Mouse (Mus musculus): Measurements from ENCODE around the gene Dydc2. TPM values are rescaled to one million over a fixed set of nuclear protein-coding genes. Genes with fewer than 3 reads are reported as not detected.

Dydc2 gene
- polyA plus RNA-seq, 1 experiment: 0.27 TPM

- no peaks in the 10 kb centered on the region for H3K4me1 ChIP-seq (ENCODE audit: control insufficient read depth, insufficient read depth, low read length)
- TF ChIP-seq POLR2A (IDR thresholded peaks at IDR 0.05; ENCODE audit: extremely low read depth, insufficient read depth, low read length): no peak
- TF ChIP-seq CTCF (IDR thresholded peaks at IDR 0.05; ENCODE audit: extremely low read depth, insufficient read depth, low read length): no peak
- no peak overlapping the region for H3K4me3 ChIP-seq (ENCODE audit: insufficient read depth, low read length)
These were observed 47.8 kb downstream of the Dydc2 start for GRCm38 (mm10) chr14:41021246-41021645.

GRCm38 (mm10) chr14:41017460-41017859 is 51.5 kb downstream of the Dydc2 start:
- H3K4me3 ChIP-seq (ENCODE audit: insufficient read depth, low read length): no peak overlapping the region
- no peak for TF ChIP-seq CTCF (IDR thresholded peaks at IDR 0.05; ENCODE audit: extremely low read depth, insufficient read depth, low read length)
- TF ChIP-seq POLR2A (IDR thresholded peaks at IDR 0.05; ENCODE audit: extremely low read depth, insufficient read depth, low read length): no peak

More at GRCm38 (mm10) chr14:41021246-41021645, 47.8 kb downstream of the Dydc2 start:
- H3K27ac ChIP-seq (ENCODE audit: insufficient read depth, low read length): no peak overlapping the region

DNA sequence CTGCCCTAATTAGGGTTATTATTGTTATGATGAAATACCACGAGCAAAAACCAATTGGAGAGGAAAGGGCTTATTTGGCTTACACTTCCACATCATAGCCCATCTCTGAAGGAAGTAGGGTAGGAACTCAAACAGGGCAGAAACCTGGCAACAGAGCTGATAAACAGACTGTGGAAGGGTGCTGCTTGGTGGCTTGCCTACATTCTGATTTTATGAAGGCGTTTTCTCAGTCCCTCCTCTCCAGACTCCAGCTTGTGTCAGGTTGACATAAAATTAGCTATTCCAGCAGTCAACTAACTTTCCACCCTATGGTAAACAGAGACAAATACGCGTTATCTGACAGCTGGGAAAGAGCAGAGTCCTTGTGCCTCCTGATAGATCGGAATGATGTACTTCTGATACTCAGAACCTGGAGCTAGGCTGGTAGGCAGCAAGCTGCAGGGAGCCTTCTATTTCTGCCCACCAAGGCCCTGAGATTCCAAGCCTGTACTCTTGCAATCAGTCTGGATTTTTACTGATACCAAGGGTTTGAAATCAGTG is 54.2 kb downstream of the Dydc2 start:
- H3K4me1 ChIP-seq (ENCODE audit: control insufficient read depth, insufficient read depth, low read length): peaks cover 5% of the 10 kb centered on the region; the same call in 1 of the 2 replicates
- no peak overlapping the region for H3K4me3 ChIP-seq (ENCODE audit: insufficient read depth, low read length)
- 0 out of 2 replicates have a peak overlapping the region, but pooled peaks have one; percentile 57 for H3K27ac ChIP-seq (ENCODE audit: insufficient read depth, low read length)
- TF ChIP-seq POLR2A (IDR thresholded peaks at IDR 0.05; ENCODE audit: extremely low read depth, insufficient read depth, low read length) (no peak), CTCF (IDR thresholded peaks at IDR 0.05; ENCODE audit: extremely low read depth, insufficient read depth, low read length) (no peak)

More at GRCm38 (mm10) chr14:41017460-41017859, 51.5 kb downstream of the Dydc2 start:
- H3K4me1 ChIP-seq (ENCODE audit: control insufficient read depth, insufficient read depth, low read length): peaks cover 3% of the 10 kb centered on the region; the same call in 1 of the 2 replicates
- no peak overlapping the region for H3K27ac ChIP-seq (ENCODE audit: insufficient read depth, low read length)

- peaks cover 5% of the 10 kb centered on the region; the same call in 1 of the 2 replicates for H3K4me1 ChIP-seq (ENCODE audit: control insufficient read depth, insufficient read depth, low read length)
- peak within 1 kb of the TSS; percentile 44 for H3K27ac ChIP-seq (ENCODE audit: insufficient read depth, low read length)
- peak within 1 kb of the TSS; percentile 78 for H3K4me3 ChIP-seq (ENCODE audit: insufficient read depth, low read length)
- peak; percentile 91 for TF ChIP-seq POLR2A (IDR thresholded peaks at IDR 0.05; ENCODE audit: extremely low read depth, insufficient read depth, low read length)
- no peak for TF ChIP-seq CTCF (IDR thresholded peaks at IDR 0.05; ENCODE audit: extremely low read depth, insufficient read depth, low read length)
These were observed 55.1 kb downstream of the Dydc2 start, which contains the start of gene Fam213a for GRCm38 (mm10) chr14:41013630-41014613. Gene Fam213a, minus strand, starts transcription at chr14:41013788.

- peaks cover 6% of the 10 kb centered on the region; the same call in 1 of the 2 replicates for H3K4me1 ChIP-seq (ENCODE audit: control insufficient read depth, insufficient read depth, low read length)
- H3K27ac ChIP-seq (ENCODE audit: insufficient read depth, low read length): peak overlapping the region; percentile 43
- TF ChIP-seq POLR2A (IDR thresholded peaks at IDR 0.05; ENCODE audit: extremely low read depth, insufficient read depth, low read length) (no peak), CTCF (IDR thresholded peaks at IDR 0.05; ENCODE audit: extremely low read depth, insufficient read depth, low read length) (no peak)
These were observed 55.9 kb downstream of the Dydc2 start for GRCm38 (mm10) chr14:41013143-41013542.

GRCm38 (mm10) chr14:41011916-41012315 is 57.1 kb downstream of the Dydc2 start:
- Histone ChIP-seq H3K4me3 (ENCODE audit: insufficient read depth, low read length) (no peak overlapping the region), H3K4me1 (ENCODE audit: control insufficient read depth, insufficient read depth, low read length) (peaks cover 6% of the 10 kb centered on the region; the same call in 1 of the 2 replicates), H3K27ac (ENCODE audit: insufficient read depth, low read length) (no peak overlapping the region)
- TF ChIP-seq CTCF (IDR thresholded peaks at IDR 0.05; ENCODE audit: extremely low read depth, insufficient read depth, low read length): no peak
- no peak for TF ChIP-seq POLR2A (IDR thresholded peaks at IDR 0.05; ENCODE audit: extremely low read depth, insufficient read depth, low read length)

More at GRCm38 (mm10) chr14:41013143-41013542, 55.9 kb downstream of the Dydc2 start:
- peak overlapping the region; percentile 78 for H3K4me3 ChIP-seq (ENCODE audit: insufficient read depth, low read length)

DNA sequence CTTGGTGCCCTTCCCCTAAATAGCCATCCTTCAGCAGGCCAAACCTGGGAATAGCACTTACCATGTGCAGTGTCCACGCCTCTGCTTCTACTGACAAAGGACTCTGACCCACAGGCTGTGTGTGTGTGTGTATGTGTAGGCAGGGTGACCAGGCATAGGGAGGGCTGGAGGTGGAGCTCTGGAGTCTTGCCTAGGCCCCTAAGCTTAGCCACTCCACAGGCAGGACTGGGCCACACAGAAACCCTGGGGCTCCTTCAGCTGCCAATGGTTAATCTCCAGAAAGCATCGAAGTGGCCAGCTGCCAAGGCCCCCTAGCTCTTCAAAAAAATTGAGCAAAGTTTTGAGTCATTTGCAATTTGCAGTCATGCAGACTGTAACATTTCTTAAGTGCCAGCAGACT is 60.9 kb downstream of the Dydc2 start:
- H3K27ac ChIP-seq (ENCODE audit: insufficient read depth, low read length): no peak overlapping the region
- TF ChIP-seq CTCF (IDR thresholded peaks at IDR 0.05; ENCODE audit: extremely low read depth, insufficient read depth, low read length) (no peak), POLR2A (IDR thresholded peaks at IDR 0.05; ENCODE audit: extremely low read depth, insufficient read depth, low read length) (no peak)
- H3K4me1 ChIP-seq (ENCODE audit: control insufficient read depth, insufficient read depth, low read length): peaks cover 5% of the 10 kb centered on the region; the same call in 1 of the 2 replicates
- no peak overlapping the region for H3K4me3 ChIP-seq (ENCODE audit: insufficient read depth, low read length)

- Histone ChIP-seq H3K27ac (ENCODE audit: insufficient read depth, low read length) (no peak overlapping the region), H3K4me3 (ENCODE audit: insufficient read depth, low read length) (no peak overlapping the region), H3K4me1 (ENCODE audit: control insufficient read depth, insufficient read depth, low read length) (peaks cover 3% of the 10 kb centered on the region; the same call in 1 of the 2 replicates)
- TF ChIP-seq CTCF (IDR thresholded peaks at IDR 0.05; ENCODE audit: extremely low read depth, insufficient read depth, low read length) (no peak), POLR2A (IDR thresholded peaks at IDR 0.05; ENCODE audit: extremely low read depth, insufficient read depth, low read length) (no peak)
These were observed 61.4 kb downstream of the Dydc2 start for GRCm38 (mm10) chr14:41007641-41008040.

DNA sequence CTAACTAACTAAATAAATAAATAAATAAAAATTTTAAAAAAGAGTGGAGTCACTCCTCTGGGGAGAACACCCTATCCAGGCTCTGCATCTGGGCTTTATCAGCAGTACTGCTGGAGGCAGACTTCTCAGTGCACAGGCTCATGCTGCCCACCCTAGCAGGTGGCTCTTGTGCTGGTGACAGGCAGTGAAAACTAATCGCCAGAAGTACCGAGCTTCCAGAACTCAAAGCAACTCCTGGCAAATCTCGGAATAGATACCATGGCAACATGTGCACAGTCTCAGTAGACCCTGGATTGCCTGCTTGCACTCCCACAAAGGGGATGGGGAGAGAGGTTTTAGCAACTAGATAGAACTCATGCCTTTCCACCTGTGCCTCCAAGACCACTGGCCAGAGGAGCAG is 62.1 kb downstream of the Dydc2 start:
- peaks cover 2% of the 10 kb centered on the region; the same call in 1 of the 2 replicates for H3K4me1 ChIP-seq (ENCODE audit: control insufficient read depth, insufficient read depth, low read length)
- TF ChIP-seq POLR2A (IDR thresholded peaks at IDR 0.05; ENCODE audit: extremely low read depth, insufficient read depth, low read length): no peak
- no peak for TF ChIP-seq CTCF (IDR thresholded peaks at IDR 0.05; ENCODE audit: extremely low read depth, insufficient read depth, low read length)
- H3K27ac ChIP-seq (ENCODE audit: insufficient read depth, low read length): no peak overlapping the region
- no peak overlapping the region for H3K4me3 ChIP-seq (ENCODE audit: insufficient read depth, low read length)

Measured in cortical plate, adult 2 months (tissue).